Comparison of ENCODE assay signal across 8 mouse cellular contexts in genomic region chr11:61341971-61342370, GRCm38 (mm10). TPM values are rescaled to one million over a fixed set of nuclear protein-coding genes. Genes with fewer than 3 reads are reported as not detected.
DNase-seq lines count a peak whose midpoint lies in the region; ATAC-seq and TF ChIP-seq lines count a peak whose summit lies in the region.

No protein-coding gene starts in this region.

- 16% methylated on average over 10 of the region's 10 CpGs for WGBS in hindbrain, embryonic 14.5 days
- 22% methylated on average over 10 of the region's 10 CpGs for WGBS in midbrain, embryonic 11.5 days

- H3K4me3 ChIP-seq in ES-Bruce4 (ENCODE audit: low read depth, low read length) = peak overlapping the region; percentile 35; the same call in 1 of the 2 replicates
- H3K4me3 ChIP-seq in hindbrain, embryonic 14.5 days (replicated peaks; ENCODE audit: low read length) = peak overlapping the region; percentile 35
- peak overlapping the region; percentile 32 for H3K4me3 ChIP-seq in midbrain, embryonic 11.5 days (ENCODE audit: low read depth, low read length)

- ATAC-seq in hindbrain, embryonic 14.5 days (ENCODE audit: low FRiP score) = no peak
- no peak for ATAC-seq in midbrain, embryonic 11.5 days (ENCODE audit: low FRiP score)
- no peak for ATAC-seq in erythroid progenitor cell, adult 5-6 weeks (replicated peaks; ENCODE audit: low FRiP score, poor library complexity, severe bottlenecking)

- intact Hi-C loops in heart, postnatal 14 days (cut with DNase I) = loop anchor here (10.0 kb wide), 1 partner anchor 283 kb away; no protein-coding TSS in a partner anchor

- H3K9ac ChIP-seq in ES-Bruce4 (ENCODE audit: low read depth, poor library complexity, severe bottlenecking) = 0 out of 2 replicates have a peak overlapping the region, but pooled peaks have one; percentile 70
- H3K9ac ChIP-seq in hindbrain, embryonic 14.5 days = peak overlapping the region; percentile 49; the same call in 1 of the 2 replicates
- no peak overlapping the region for H3K9ac ChIP-seq in midbrain, embryonic 11.5 days (ENCODE audit: low read length)

- TF ChIP-seq CTCF in ES-Bruce4 (IDR thresholded peaks at IDR 0.05; ENCODE audit: low read depth, low read length) = no peak

- no peaks in the 10 kb centered on the region for H3K4me1 ChIP-seq in ES-Bruce4 (ENCODE audit: control insufficient read depth, insufficient read depth, low read length)
- H3K4me1 ChIP-seq in hindbrain, embryonic 14.5 days (replicated peaks; ENCODE audit: control insufficient read depth, insufficient read depth, low read length) = peaks cover 13% of the 10 kb centered on the region
- H3K4me1 ChIP-seq in midbrain, embryonic 11.5 days (ENCODE audit: control insufficient read depth, insufficient read depth, low read length) = peaks cover 6% of the 10 kb centered on the region; the same call in 1 of the 2 replicates

- peak; percentile 70 for DNase-seq in heart, adult 11 months
- no peak for DNase-seq in heart, postnatal 14 days
- no peak for DNase-seq in hindbrain, embryonic 14.5 days (ENCODE audit: low spot score)
- DNase-seq in midbrain, embryonic 11.5 days (ENCODE audit: low spot score, missing footprints) = peak; percentile 92
- DNase-seq in right cerebral cortex, postnatal 10 days (ENCODE audit: low spot score in 2 of 2) = no peak
- no peak for DNase-seq in layer of hippocampus, postnatal 10 days (ENCODE audit: low spot score in 2 of 2)

- peak overlapping the region; percentile 64 for H3K4me2 ChIP-seq in hindbrain, embryonic 14.5 days (replicated peaks)
- H3K4me2 ChIP-seq in midbrain, embryonic 11.5 days = peak overlapping the region; percentile 53

- no peak for TF ChIP-seq EP300 in ES-Bruce4 (IDR thresholded peaks at IDR 0.05; ENCODE audit: insufficient read depth, low read depth, low read length)

- no peak overlapping the region for H3K27ac ChIP-seq in ES-Bruce4 (ENCODE audit: insufficient read depth, low read length)
- H3K27ac ChIP-seq in hindbrain, embryonic 14.5 days = no peak overlapping the region
- H3K27ac ChIP-seq in midbrain, embryonic 11.5 days (ENCODE audit: low read depth, low read length) = no peak overlapping the region

- no peaks in the 10 kb centered on the region for H3K36me3 ChIP-seq in ES-Bruce4 (ENCODE audit: control insufficient read depth, insufficient read depth, low read length, poor library complexity, severe bottlenecking)
- no peaks in the 10 kb centered on the region for H3K36me3 ChIP-seq in hindbrain, embryonic 14.5 days (replicated peaks; ENCODE audit: control insufficient read depth, insufficient read depth)
- no peaks in the 10 kb centered on the region for H3K36me3 ChIP-seq in midbrain, embryonic 11.5 days (ENCODE audit: control insufficient read depth, insufficient read depth, low read length)

- no peaks in the 10 kb centered on the region for H3K9me3 ChIP-seq in ES-Bruce4 (replicated peaks; ENCODE audit: control insufficient read depth, insufficient read depth, low read length, poor library complexity, severe bottlenecking)
- no peaks in the 10 kb centered on the region for H3K9me3 ChIP-seq in hindbrain, embryonic 14.5 days (ENCODE audit: control insufficient read depth, low read length)
- H3K9me3 ChIP-seq in midbrain, embryonic 11.5 days (ENCODE audit: control insufficient read depth, low read length) = no peaks in the 10 kb centered on the region

- peaks cover 6% of the 10 kb centered on the region; the same call in 1 of the 2 replicates for H3K27me3 ChIP-seq in ES-Bruce4 (ENCODE audit: control insufficient read depth, insufficient read depth, low read length, poor library complexity, severe bottlenecking)
- peaks cover 36% of the 10 kb centered on the region for H3K27me3 ChIP-seq in hindbrain, embryonic 14.5 days (ENCODE audit: control insufficient read depth, insufficient read depth, low read length)
- H3K27me3 ChIP-seq in midbrain, embryonic 11.5 days (ENCODE audit: control insufficient read depth, insufficient read depth, low read length) = peaks cover 22% of the 10 kb centered on the region

- no peak for TF ChIP-seq POLR2A in ES-Bruce4 (IDR thresholded peaks at IDR 0.05; ENCODE audit: insufficient read depth, low read length)

RNA-seq across cellular contexts. Expression of gene Slc47a2, which starts 0.7 kb away (rescaled TPM):
- not detected for total RNA-seq in heart, postnatal 14 days (2021)
- polyA plus RNA-seq in ES-Bruce4 (2011; ENCODE audit: insufficient read depth, insufficient read length, low read depth, missing spikeins) = not detected in 2 replicates
- 0.08 TPM in 1 of 2 replicates, not detected in the other for polyA plus RNA-seq in hindbrain, embryonic 14.5 days (2014; fragmentation: Nextera tagmentation; extraction: Ambion mirVana)
- polyA plus RNA-seq in midbrain, embryonic 11.5 days (2014; fragmentation: Nextera tagmentation; extraction: Ambion mirVana) = not detected in 2 replicates
- under 1 TPM; 0.30 to 0.40 TPM for total RNA-seq in layer of hippocampus, postnatal 10 days (2021)
- total RNA-seq in erythroid progenitor cell, adult 5-6 weeks (2015; ENCODE audit: low replicate concordance) = not detected in 2 replicates
- not detected in 2 replicates for total RNA-seq in erythroid progenitor cell, adult 5-6 weeks (2017; ENCODE audit: low replicate concordance)

RNA-seq across cellular contexts. Expression of gene Slc47a1, which starts 36.2 kb away (rescaled TPM):
- total RNA-seq in heart, postnatal 14 days (2021) = 10 to 100 TPM; 25.8 to 31.2 TPM
- polyA plus RNA-seq in ES-Bruce4 (2011; ENCODE audit: insufficient read depth, insufficient read length, low read depth, missing spikeins) = 0.43 TPM in 1 of 2 replicates, not detected in the other
- 0.13 TPM in 1 of 2 replicates, not detected in the other for polyA plus RNA-seq in hindbrain, embryonic 14.5 days (2014; fragmentation: Nextera tagmentation; extraction: Ambion mirVana)
- polyA plus RNA-seq in midbrain, embryonic 11.5 days (2014; fragmentation: Nextera tagmentation; extraction: Ambion mirVana) = 0.16 TPM in 1 of 2 replicates, not detected in the other
- 1 to 10 TPM; 1.1 to 1.9 TPM for total RNA-seq in layer of hippocampus, postnatal 10 days (2021)
- total RNA-seq in erythroid progenitor cell, adult 5-6 weeks (2015; ENCODE audit: low replicate concordance) = not detected in 2 replicates
- not detected in 2 replicates for total RNA-seq in erythroid progenitor cell, adult 5-6 weeks (2017; ENCODE audit: low replicate concordance)

Comparison
In these comparisons a context has a peak if more than half of its experiments do, and no peak if none do; other contexts are left out.
1. DNase-seq: peak in heart, adult 11 months (single experiment) and midbrain, embryonic 11.5 days (single experiment); none in heart, postnatal 14 days (0 of 2), hindbrain, embryonic 14.5 days (single experiment), right cerebral cortex, postnatal 10 days (0 of 2) and layer of hippocampus, postnatal 10 days (0 of 2).
2. RNA of gene Slc47a1, which starts 36.2 kb away (total RNA-seq): 25.8 to 31.2 TPM in heart, postnatal 14 days; 1.1 to 1.9 TPM in layer of hippocampus, postnatal 10 days and not detected in erythroid progenitor cell, adult 5-6 weeks; every median in the first group is over 4 times any median in the second.
3. Peak in every context shown above with its lines, with median percentiles within 50 percentile points of each other: H3K4me3 ChIP-seq.